Mouse (Mus musculus) lung, postnatal 10 days (tissue): Measurements from ENCODE around the gene Gm26620.

Source experiments
- DNase-seq: peaks from one replicate; pipeline ENCODE4 v3.0.0; 2021

Gm26620 gene

DNA sequence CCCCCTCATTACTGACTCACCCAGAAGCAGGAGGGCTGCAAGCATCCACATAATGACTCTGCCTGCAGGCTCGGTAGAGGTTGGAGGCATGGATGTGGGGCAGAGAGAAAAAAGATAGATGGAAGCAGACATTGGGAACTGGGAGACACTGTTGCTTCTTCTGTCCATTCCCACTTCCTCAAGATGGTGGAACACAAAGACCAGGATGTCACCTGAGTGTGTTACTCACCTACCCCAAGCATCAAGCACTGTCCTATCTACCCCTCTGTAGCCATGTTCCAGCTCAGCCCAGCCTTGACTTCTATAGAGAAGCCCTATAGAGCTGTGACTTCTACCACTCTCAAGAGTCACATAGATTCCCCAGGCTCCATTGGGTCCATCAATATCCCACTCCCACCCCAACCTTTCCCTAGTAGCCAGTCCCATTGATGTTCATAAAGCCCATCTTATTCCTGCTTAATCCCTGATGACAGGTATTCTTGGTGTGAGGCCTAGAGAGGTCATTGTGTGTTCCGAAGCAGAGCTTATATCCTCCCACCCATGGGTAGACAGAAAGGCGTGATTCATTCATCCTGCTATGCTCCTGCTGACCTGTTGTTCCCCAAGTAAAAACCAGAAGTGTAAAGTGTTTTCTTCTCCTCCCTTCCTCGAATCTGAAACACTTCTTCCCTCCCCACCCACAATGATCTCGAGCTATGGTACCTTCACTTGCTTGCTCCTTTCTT lies 28.2 kb downstream of the Gm26620 start, which contains the start of gene Fcrlb:
TSS of gene Fcrlb (minus strand) at position 51 of the 725 bp plus-strand sequence.
- DNase-seq, result no peak

DNA sequence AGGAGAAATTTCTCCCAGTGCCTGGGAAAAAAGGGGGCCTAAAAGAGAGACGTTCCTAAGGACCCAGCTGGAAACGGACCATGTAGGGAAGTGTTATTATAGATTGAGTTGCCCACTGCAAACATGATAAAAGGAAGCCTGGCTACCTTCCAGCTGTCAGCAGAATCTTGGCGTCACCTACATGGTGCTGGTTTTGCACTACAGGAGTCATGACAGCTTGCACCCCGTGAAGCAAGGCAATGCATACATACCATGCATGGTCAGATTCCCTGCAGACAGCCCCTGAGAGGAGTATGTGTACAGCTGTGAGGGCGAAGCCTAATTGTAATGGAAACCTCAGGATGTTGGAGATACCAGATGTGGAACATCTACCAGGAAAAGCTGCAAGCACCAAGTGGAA lies 30.8 kb downstream of the Gm26620 start:
- DNase-seq, result no peak

DNA sequence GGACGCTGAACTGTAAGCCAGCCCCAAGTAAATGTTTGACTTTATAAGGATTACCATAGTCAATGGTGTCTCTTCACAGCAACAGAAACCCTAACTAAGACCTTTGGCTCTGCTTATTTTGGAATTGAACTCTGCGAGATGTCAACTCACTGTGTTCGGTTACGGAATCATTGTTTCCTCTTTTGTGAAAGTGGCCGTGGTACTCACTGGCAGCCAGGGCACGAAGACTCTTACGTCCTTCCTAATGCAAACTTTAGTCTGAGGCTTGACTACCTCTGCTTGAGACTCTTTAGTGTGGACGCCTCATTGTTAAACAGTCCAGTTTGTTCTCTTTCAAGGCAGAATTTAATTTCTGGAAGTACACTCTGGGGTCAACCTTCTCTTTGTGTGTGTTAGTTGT lies 34.4 kb downstream of the Gm26620 start:
- no peak for DNase-seq

DNA sequence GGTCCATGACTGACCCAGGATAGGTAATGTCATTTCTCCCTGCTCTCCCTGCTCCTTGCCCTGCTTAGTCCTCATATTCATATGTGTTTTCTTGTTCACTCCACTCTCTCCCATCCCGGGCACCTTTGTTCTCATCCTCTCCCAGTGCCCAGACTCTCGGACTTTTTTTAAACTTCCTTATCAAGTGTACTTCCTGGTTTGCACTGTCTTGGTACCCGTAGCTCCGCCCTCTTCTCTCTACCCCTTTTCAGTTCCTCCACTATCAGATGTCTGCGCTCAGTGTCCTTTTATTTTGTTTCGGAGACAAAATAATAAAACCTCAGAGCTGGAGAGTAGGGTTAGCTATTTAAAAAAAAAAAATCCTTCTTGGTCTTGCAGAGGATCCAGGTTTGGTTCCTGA lies 39.6 kb downstream of the Gm26620 start:
- DNase-seq, result peak; percentile 16

DNA sequence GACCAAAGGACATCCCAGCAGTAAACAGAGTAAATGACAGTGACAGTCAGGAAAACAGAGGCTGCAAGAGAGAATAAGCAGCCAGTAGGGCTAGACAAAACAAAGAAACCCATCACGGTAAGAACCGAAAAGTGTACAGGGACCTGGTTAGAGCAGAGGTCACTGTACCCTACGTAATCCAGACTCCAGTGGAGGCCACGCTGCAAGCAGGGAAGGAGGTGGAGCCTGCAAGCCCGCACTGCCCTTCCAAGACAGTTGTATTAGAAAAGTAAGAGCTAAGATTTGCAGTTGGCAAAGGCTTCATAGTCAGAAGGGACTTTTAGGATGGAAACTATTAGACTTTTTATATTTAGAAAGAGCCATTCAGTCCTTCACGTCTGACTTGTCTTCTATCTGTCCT lies 42.1 kb downstream of the Gm26620 start:
- no peak for DNase-seq

DNA sequence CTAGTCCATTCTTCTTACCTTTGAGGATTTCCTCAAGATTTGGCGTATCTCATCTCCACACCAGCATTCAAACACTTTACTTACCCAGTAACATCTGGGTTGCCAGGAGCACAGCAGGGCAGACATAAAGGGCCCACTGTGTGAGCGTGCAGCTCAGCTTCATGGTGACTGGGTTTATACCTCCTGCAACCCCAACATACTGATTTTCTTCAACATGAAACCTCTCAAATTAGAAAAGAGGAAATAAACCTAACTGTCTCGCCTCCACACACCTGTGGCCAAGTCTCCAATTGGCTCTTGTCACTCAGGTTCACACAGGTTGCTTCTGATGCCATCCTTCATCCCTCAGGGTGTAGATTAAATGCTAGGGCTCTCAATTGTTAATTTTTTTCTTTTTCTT lies 42.5 kb downstream of the Gm26620 start, which contains the start of gene Fcrla:
TSS of gene Fcrla (minus strand) at position 206 of the 400 bp plus-strand sequence.
- DNase-seq, result no peak

DNA sequence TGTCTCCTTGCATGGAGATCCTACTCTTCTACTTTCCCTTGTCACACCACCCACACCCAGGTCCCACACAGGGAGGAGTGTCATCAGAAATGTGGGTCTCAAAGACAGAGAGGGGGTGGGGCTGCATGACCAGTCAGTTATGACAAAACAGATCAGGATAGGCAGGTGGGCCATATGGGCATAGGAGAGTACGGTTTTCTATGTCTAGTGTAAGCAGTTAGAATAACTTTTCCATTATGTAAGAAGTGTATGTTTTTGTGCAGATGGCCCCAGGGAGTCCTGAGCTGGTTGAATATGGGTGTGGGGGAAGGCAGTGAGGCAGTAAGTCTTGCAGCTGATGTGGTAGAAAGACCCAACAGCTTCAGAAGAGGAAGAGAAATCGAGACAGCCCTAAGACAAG lies 43.6 kb downstream of the Gm26620 start:
- DNase-seq, result peak; percentile 4

DNA sequence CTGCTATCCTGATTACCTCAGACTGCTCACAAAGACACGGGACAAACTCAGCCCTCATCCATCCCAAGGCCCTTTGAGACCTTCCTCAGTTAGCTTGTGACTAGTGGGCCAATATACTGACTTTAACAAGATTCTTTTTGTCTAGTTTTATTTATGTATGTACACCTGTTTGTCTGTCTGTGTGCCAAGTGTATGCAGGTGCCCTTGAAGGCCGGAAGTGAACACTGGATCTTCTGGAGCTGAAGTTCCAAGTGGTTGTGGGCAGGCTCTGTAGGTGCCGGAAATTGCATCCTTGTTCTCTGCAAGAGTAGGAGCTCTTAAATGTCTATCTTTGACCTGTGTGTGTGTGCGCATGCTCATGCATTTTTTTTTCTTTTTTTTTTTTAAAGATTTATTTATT lies 44.4 kb downstream of the Gm26620 start:
- DNase-seq, result no peak

DNA sequence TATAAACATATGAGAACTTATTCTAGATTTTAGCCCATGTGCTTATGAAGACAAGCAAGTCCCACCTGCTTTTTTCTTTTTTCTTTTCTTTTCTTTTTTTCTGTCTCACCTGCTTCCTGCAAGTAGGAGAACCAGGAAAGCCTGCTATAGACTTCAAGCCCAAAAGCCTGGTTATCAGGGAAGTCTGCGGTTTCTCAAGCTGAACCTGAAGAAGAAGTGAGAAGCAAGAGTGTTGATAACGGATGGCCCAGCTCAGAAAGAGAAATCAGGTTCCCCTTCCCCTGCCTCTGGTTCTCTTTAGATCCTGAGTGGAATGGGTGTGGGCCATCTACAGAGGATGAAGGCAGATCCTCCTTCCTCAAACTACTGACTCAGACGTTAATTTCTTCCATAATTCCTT lies 47.2 kb downstream of the Gm26620 start:
- DNase-seq, result no peak

DNA sequence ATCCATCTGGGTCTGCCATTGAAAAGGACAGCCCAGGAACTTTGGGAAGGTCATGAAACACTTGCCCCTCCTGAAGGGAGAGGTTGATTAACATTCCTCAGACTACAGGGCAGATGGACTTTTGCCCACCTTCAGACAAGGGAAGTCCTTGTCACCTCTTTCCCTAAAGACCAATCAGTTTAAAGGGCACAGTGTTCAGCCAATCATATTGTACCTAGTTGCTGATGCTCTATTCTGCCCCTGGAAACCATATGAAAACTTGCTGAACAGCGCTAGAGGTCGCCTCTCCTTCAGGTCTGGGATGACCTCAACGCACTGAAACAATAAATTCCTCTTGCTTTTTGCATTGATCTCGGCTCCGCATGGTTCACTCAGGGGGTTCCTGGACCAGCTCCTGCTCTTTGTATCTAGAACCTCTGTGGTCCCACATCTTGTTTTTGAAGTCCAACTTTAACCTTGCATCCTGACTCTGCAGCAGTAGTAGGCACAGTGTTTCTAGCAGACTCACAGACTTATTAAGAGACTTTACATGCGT lies 48.6 kb downstream of the Gm26620 start:
- DNase-seq, result no peak

DNA sequence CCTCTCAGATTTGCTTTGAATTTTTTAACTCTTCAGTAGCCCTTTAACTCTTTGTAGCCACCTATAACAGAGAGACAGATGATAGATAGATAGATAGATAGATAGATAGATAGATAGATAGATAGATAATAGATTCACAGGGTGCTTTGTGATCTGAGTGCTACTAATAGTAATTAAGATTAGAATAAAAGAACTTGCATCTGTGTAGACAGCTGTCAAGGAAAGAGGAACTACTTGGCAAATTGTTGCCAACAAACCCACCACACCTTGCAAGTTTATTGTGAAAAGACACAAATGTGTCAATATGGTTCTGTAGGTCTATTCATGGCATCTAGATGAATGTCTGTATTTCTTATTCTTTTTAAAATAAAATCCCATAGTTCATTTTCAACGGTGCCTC lies 49.1 kb downstream of the Gm26620 start:
- no peak for DNase-seq

DNA sequence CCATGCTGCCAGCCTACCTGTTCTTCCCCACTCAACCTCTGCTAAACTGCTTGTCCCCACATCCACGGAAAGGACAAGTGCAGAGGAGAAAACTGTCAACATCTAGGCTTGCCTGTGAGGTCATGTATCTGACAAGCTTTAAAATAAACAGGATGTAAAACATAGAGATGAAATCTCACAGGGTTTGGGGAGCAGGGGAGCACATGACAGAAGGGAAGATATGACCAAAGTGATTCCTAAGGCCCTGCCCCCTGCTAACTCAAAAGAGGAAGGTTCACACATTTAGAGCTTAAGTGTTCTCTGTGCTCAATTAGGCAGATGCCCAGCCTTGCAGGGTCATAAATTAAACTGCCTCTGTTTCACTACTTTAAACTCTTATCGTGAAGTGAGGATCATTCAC lies 49.5 kb downstream of the Gm26620 start:
- DNase-seq, result peak; percentile 6
